Mouse (Mus musculus) testis, adult 2 months (tissue): ENCODE data around the gene Pex11a. TPM values are rescaled to one million over a fixed set of nuclear protein-coding genes. Genes with fewer than 3 reads are reported as not detected.

Source experiments
- H3K27ac ChIP-seq: fragments of 200-500 bp; 2 replicates; pipeline ENCODE4 v1.5.1; 2012; ENCODE audit warnings: low read depth, low read length; ENCODE audit not compliant: control insufficient read depth, insufficient read depth
- H3K27me3 ChIP-seq: fragments of 200-500 bp; 2 replicates; pipeline ENCODE4 v1.6.1; 2012; ENCODE audit warnings: mild to moderate bottlenecking, low read length, moderate library complexity; ENCODE audit not compliant: control insufficient read depth, insufficient read depth
- H3K36me3 ChIP-seq: fragments of 200-500 bp; 2 replicates; pipeline ENCODE4 v1.6.1; 2012; ENCODE audit warnings: mild to moderate bottlenecking, low read length; ENCODE audit not compliant: control insufficient read depth, insufficient read depth
- H3K4me1 ChIP-seq: fragments of 200-500 bp; 2 replicates; pipeline ENCODE4 v1.6.1; 2012; ENCODE audit warnings: low read length; ENCODE audit not compliant: control insufficient read depth, insufficient read depth
- H3K4me3 ChIP-seq: fragments of 200-500 bp; 2 replicates; pipeline ENCODE4 v1.5.1; 2012; ENCODE audit warnings: low read depth, mild to moderate bottlenecking, low read length, moderate library complexity, mixed read lengths; ENCODE audit not compliant: control insufficient read depth
- CTCF ChIP-seq: fragments of 200-500 bp; IDR thresholded peaks from 2 replicates; pipeline ENCODE4 v1.5.1; 2012; ENCODE audit warnings: low read depth, mild to moderate bottlenecking, inconsistent platforms, low read length, moderate library complexity; ENCODE audit not compliant: control insufficient read depth, insufficient read depth, insufficient replicate concordance
- POLR2A ChIP-seq: fragments of 200-500 bp; IDR thresholded peaks from 2 replicates; pipeline ENCODE4 v1.6.1; 2012; ENCODE audit warnings: low read depth, mild to moderate bottlenecking, inconsistent platforms, low read length, moderate library complexity; ENCODE audit not compliant: control insufficient read depth
- polyA plus RNA-seq: library from polyadenylated mRNA; depleted of rRNA; stranded (reverse); fragments of >200 nt; gene quantifications from 2 replicates; pipeline ENCODE4 v1.2.3, GENCODE M21; 2012

The Pex11a gene
- polyA plus RNA-seq, 1 experiment = 37.8 TPM

DNA sequence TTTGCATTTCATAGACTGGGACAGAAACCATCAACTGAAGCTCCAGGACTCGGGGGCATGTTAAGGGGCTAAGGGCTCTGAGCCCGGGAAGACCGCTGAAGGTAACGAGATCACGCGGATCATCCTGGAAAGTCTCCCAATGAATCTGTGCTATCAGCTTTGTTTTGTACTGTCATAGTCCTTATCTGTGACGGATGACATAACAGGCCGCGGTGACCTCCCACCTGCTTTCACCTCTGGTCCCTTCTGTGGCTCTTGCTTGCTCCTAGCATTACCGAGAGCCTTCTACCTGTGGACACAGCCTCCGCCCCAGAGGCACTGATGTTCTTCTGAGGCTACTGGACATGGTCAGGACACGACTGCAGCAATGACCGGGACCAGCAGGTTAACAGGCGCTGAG, 6.4 kb downstream of the Pex11a start:
- H3K4me1 ChIP-seq = no peaks in the 10 kb centered on the region; the same call in none of the 2 replicates
- peaks cover 8% of the 10 kb centered on the region for H3K36me3 ChIP-seq
- no peak overlapping the region for H3K27ac ChIP-seq
- no peaks in the 10 kb centered on the region for H3K27me3 ChIP-seq
- H3K4me3 ChIP-seq = peak overlapping the region; percentile 73
- TF ChIP-seq CTCF (no peak), POLR2A (no peak)

DNA sequence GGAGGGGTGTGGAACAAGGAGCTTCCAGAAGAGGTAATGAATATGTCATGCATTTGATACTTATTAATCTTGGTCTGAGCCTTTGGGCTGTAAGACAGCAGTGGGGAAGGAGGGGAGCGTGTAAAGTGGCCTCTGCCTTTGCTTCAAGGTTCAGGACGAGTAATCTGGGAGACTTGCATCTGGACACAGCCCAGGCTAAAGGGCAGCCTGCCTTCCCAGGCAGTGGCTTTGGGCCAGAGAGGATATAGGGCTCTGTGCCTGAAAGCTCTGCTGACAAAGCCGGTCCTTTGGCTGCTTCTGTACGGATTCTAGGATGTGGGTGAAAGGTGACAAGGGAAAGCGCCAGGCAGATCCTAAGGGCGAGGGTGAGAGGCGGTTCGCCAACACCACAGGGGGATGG, 8.4 kb downstream of the Pex11a start:
- Histone ChIP-seq H3K27me3 (no peaks in the 10 kb centered on the region), H3K4me1 (no peaks in the 10 kb centered on the region; the same call in none of the 2 replicates), H3K27ac (no peak overlapping the region), H3K4me3 (no peak overlapping the region), H3K36me3 (peaks cover 8% of the 10 kb centered on the region)
- no peak for TF ChIP-seq CTCF
- no peak for TF ChIP-seq POLR2A

DNA sequence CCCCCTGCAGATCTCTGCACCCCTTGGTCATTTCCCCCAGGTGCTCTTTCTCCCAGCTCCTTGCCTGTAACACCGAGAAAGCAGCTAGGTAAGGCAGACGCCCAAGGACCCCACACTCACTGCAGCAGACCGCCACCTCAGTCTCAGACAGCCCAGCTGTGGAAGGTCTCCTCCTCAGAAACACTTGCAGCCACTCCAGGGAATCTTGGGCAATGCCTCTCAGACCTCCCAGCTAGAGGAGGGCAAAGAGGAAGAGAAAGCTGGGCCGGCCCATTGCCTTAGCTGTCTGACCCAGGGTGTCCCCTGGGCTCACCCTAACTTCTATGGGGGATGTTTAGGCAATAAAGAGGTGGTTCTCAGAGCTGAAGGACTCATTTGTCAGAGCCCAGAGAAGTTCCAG, 10.3 kb downstream of the Pex11a start, which contains the start of gene Plin1:
Gene Plin1, minus strand, starts transcription at position 282 of the 400 bp plus-strand sequence.
- TF ChIP-seq CTCF (no peak), POLR2A (no peak)
- Histone ChIP-seq H3K36me3 (peaks cover 7% of the 10 kb centered on the region; the same call in 1 of the 2 replicates), H3K4me1 (no peaks in the 10 kb centered on the region; the same call in none of the 2 replicates), H3K4me3 (no peak within 1 kb of the TSS), H3K27me3 (no peaks in the 10 kb centered on the region), H3K27ac (no peak within 1 kb of the TSS)

DNA sequence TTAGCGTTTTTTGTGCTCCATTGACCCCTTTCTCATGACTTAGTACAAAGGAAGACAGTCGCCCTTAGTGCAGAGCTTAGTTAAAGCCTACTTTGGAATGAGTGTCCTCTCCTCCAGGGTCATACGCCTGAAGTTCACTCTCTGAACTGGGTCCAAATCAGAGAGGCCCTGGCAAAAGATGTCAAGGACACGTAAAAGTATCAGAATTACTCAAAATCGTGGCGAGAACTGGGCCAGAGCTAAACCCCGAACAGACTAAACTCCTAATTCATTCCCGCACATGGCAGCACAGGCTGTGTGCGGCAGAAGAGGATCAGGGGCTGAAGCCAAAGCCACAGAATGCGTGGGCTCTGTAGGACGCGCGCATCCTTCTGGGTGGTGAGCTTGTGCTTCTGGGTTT, 11.5 kb downstream of the Pex11a start:
- TF ChIP-seq CTCF = no peak
- H3K27ac ChIP-seq = no peak overlapping the region
- H3K27me3 ChIP-seq = no peaks in the 10 kb centered on the region
- H3K36me3 ChIP-seq = no peaks in the 10 kb centered on the region
- no peak overlapping the region for H3K4me3 ChIP-seq
- no peaks in the 10 kb centered on the region for H3K4me1 ChIP-seq

DNA sequence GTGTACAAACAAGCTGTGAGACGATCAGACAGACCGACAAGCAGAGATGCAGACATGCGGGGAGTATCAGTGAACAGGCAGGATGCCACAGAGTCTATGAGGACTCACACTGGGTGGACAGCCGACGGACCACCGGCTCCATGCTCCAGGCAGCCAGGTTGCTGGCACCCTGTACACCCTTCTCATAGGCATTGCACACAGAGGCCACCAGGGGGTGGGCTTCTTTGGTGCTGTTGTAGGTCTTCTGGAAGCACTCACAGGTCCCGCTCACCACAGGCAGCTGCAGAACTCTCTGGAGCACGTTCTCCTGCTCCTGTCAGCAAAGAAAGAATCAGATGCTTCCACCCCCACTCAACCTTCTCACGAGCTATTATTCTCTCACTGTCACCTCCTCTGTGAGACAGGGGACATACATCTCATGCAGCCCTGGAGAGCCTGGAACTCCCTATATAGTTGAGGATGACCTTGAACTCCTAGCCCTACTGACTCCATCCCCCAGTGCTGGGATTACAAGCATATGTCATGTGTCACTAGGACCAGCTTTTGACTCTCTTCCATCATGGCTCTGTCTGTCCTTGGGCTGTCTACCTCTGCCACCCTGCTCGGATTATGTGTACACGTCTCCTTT, 13.1 kb downstream of the Pex11a start:
- H3K36me3 ChIP-seq = no peaks in the 10 kb centered on the region
- TF ChIP-seq CTCF = peak; percentile 36; the same call in 1 of the 2 replicates
- no peak for TF ChIP-seq POLR2A
- no peaks in the 10 kb centered on the region for H3K4me1 ChIP-seq
- no peaks in the 10 kb centered on the region for H3K27me3 ChIP-seq
- no peak overlapping the region for H3K4me3 ChIP-seq
- no peak overlapping the region for H3K27ac ChIP-seq

DNA sequence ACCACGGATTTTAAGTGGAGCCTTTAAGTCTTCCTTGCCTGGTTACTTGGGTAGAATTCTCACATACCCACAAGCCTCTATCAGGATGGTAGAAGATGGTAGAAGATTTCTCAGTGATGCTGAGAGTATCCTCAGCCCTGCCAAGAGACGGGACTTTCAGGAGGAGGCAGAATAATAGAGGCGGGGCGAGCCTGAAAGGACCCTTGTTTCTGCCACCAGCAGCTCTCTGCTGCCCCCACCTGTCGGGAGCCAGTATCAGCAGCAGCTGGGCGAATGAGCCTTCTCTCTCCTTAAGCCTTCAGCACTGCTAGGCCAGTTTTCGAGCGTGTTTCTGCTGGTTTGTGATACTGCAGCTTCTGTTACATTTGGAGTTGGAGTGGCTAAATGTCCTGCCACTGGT, 13.8 kb downstream of the Pex11a start:
- Histone ChIP-seq H3K27me3 (no peaks in the 10 kb centered on the region), H3K4me3 (no peak overlapping the region), H3K4me1 (no peaks in the 10 kb centered on the region), H3K27ac (no peak overlapping the region), H3K36me3 (no peaks in the 10 kb centered on the region)
- TF ChIP-seq POLR2A = no peak
- peak; percentile 86; the same call in 1 of the 2 replicates for TF ChIP-seq CTCF

DNA sequence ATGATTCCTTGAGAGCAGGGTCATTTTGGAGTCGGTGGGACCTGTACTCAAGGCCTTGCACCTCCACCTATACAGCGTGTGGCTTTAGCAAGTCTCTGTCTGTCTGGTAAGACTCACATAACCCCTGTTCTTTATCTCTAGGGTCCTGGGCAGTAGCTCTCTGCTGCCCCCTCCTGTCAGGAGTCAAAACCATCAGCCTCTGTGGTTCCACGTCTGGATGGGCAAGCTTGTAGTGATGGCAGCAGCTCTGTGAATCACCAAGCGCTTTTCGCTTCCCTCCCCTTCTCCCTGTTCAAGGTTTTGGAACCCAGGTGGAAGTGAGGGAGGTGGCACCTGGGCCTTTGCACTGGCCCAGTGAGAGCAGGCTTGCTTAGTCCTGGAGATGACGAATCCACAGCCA, 14.7 kb downstream of the Pex11a start:
- H3K27ac ChIP-seq = no peak overlapping the region
- TF ChIP-seq CTCF = peak; percentile 85
- TF ChIP-seq POLR2A = no peak
- H3K4me1 ChIP-seq = no peaks in the 10 kb centered on the region
- H3K4me3 ChIP-seq = no peak overlapping the region
- no peaks in the 10 kb centered on the region for H3K36me3 ChIP-seq
- no peaks in the 10 kb centered on the region for H3K27me3 ChIP-seq

DNA sequence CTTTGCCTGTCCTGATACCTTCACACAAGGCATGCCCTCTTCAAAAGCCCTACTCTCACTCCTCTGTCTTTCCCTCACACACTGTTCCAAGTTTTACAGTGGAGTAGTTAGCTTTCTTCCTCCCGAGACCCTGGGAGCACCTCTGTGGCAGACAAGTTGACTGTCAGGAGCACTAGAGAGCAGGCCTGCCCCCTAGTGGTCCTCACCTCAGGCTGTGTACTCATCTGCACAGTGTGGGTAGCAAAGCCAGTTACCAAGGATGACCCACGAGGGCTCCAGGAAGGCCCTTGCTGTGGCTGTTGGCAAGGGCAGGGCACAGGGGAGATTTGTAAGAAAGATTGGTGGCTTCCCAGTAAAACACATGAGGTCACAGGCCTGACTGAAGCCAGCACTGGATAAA, 15.8 kb downstream of the Pex11a start:
- no peaks in the 10 kb centered on the region for H3K4me1 ChIP-seq
- no peaks in the 10 kb centered on the region for H3K27me3 ChIP-seq
- no peak overlapping the region for H3K27ac ChIP-seq
- H3K36me3 ChIP-seq = no peaks in the 10 kb centered on the region
- TF ChIP-seq POLR2A (no peak), CTCF (peak; percentile 73; the same call in 1 of the 2 replicates)
- no peak overlapping the region for H3K4me3 ChIP-seq
